Mouse (Mus musculus) frontal cortex, postnatal 25 days (tissue): ENCODE data around the gene Dennd1b.

Experiments
- DNase-seq, 2 experiments: peaks; one replicate each; pipeline ENCODE4 v3.0.0; 2022; ENCODE audit warnings: low spot score in 2 of 2

The Dennd1b gene

GRCm38 (mm10) chr1:138963161-138963867, at the start of gene Dennd1b:
Dennd1b (plus strand) TSS chr1:138963435.
- DNase-seq = peak; percentile 44 to 48

GRCm38 (mm10) chr1:138915596-138915995, 47.6 kb upstream of the Dennd1b start:
- no peak for DNase-seq

- DNase-seq = no peak
These were observed 43.6 kb upstream of the Dennd1b start for GRCm38 (mm10) chr1:138919601-138920000.

GRCm38 (mm10) chr1:138920082-138920481, 43.2 kb upstream of the Dennd1b start:
- DNase-seq = no peak

- DNase-seq = no peak
These were observed 42.4 kb upstream of the Dennd1b start for GRCm38 (mm10) chr1:138920799-138921198.

GRCm38 (mm10) chr1:138922886-138923285, 40.3 kb upstream of the Dennd1b start:
- no peak for DNase-seq

- DNase-seq = no peak
These were observed 39.0 kb upstream of the Dennd1b start for GRCm38 (mm10) chr1:138924282-138924681.

GRCm38 (mm10) chr1:138928671-138929483, 34.4 kb upstream of the Dennd1b start:
- no peak for DNase-seq

GRCm38 (mm10) chr1:138929985-138930384, 33.2 kb upstream of the Dennd1b start:
- DNase-seq = no peak

GRCm38 (mm10) chr1:138930856-138931255, 32.4 kb upstream of the Dennd1b start:
- no peak for DNase-seq

GRCm38 (mm10) chr1:138936169-138936568, 27.1 kb upstream of the Dennd1b start:
- no peak for DNase-seq

GRCm38 (mm10) chr1:138937686-138938370, 25.4 kb upstream of the Dennd1b start:
- no peak for DNase-seq

- no peak for DNase-seq
These were observed 23.6 kb upstream of the Dennd1b start for GRCm38 (mm10) chr1:138939579-138940139.

- DNase-seq = no peak
These were observed 22.8 kb upstream of the Dennd1b start for GRCm38 (mm10) chr1:138940407-138940806.

- DNase-seq = no peak
These were observed 11.1 kb upstream of the Dennd1b start for GRCm38 (mm10) chr1:138952173-138952572.

GRCm38 (mm10) chr1:138954978-138955377, 8.3 kb upstream of the Dennd1b start:
- no peak for DNase-seq

GRCm38 (mm10) chr1:138955455-138955854, 7.8 kb upstream of the Dennd1b start:
- no peak for DNase-seq

- DNase-seq = no peak
These were observed 6.7 kb upstream of the Dennd1b start for GRCm38 (mm10) chr1:138956511-138956910.

- no peak for DNase-seq
These were observed 6.1 kb upstream of the Dennd1b start for GRCm38 (mm10) chr1:138957111-138957510.

GRCm38 (mm10) chr1:138958863-138959262, 4.4 kb upstream of the Dennd1b start:
- no peak for DNase-seq

GRCm38 (mm10) chr1:138959903-138960483, 3.2 kb upstream of the Dennd1b start:
- DNase-seq = no peak
